Mouse (Mus musculus) CH12.LX (cell line): ENCODE measurements around the gene Bckdk. TPM values are rescaled to one million over a fixed set of nuclear protein-coding genes. Genes with fewer than 3 reads are reported as not detected.

Experiments
- DNase-seq: peaks from one replicate; pipeline ENCODE4 v3.0.0-alpha.2; 2013; ENCODE audit errors: extremely low read depth
- H3K27ac ChIP-seq: 2 replicates; pipeline ENCODE4 v1.5.1; 2012; ENCODE audit warnings: low read depth, mild to moderate bottlenecking, control low read depth, moderate library complexity; ENCODE audit not compliant: insufficient read depth
- H3K27me3 ChIP-seq: replicated peaks from 2 replicates; pipeline ENCODE3; 2012; ENCODE audit warnings: inconsistent platforms
- H3K36me3 ChIP-seq, 2 experiments: replicated peaks in 1 of 2; 2 replicates each; pipeline versions ENCODE3 to v1.6.1; 2012; ENCODE audit warnings: inconsistent platforms in 1 of 2, low read length in 1 of 2, mild to moderate bottlenecking in 1 of 2, mixed read lengths in 1 of 2, moderate library complexity in 1 of 2; ENCODE audit not compliant: control insufficient read depth in 1 of 2, insufficient read depth in 1 of 2
- H3K4me1 ChIP-seq, 2 experiments: 2 replicates each; pipeline ENCODE4 v1.6.1; 2012; ENCODE audit warnings: inconsistent platforms in 1 of 2, moderate library complexity in 1 of 2; ENCODE audit not compliant: insufficient read depth in 2 of 2, control insufficient read depth in 1 of 2
- H3K4me2 ChIP-seq: 2 replicates; pipeline ENCODE4 v1.6.1; 2012; ENCODE audit warnings: low read depth, mild to moderate bottlenecking, control low read depth; ENCODE audit not compliant: poor library complexity, insufficient read depth, severe bottlenecking
- H3K4me3 ChIP-seq, 3 experiments: fragments of 150-350 bp in 1 of 3; sonication (generic) in 1 of 3; replicated peaks in 1 of 3; 2 replicates each; pipeline versions ENCODE3 to v1.5.1; 2011 to 2012; ENCODE audit warnings: low read depth in 2 of 3, low read length in 2 of 3, mild to moderate bottlenecking in 2 of 3, moderate library complexity in 2 of 3, control low read depth in 1 of 3, improper control_type of control experiment in 1 of 3, inconsistent platforms in 1 of 3, mixed read lengths in 1 of 3; ENCODE audit not compliant: poor library complexity in 1 of 3
- H3K79me2 ChIP-seq: replicated peaks from 2 replicates; pipeline ENCODE4 v1.6.1; 2012; ENCODE audit warnings: mild to moderate bottlenecking, moderate library complexity; ENCODE audit not compliant: control insufficient read depth, poor library complexity, insufficient read depth, severe bottlenecking; ENCODE audit errors: extremely low read depth
- H3K9ac ChIP-seq: 2 replicates; pipeline ENCODE4 v1.6.1; 2012; ENCODE audit warnings: low read depth, mild to moderate bottlenecking, control low read depth, moderate library complexity; ENCODE audit not compliant: insufficient read depth
- H3K9me3 ChIP-seq: replicated peaks from 2 replicates; pipeline ENCODE3; 2012; ENCODE audit warnings: low read length, inconsistent platforms, mixed read lengths
- BHLHE40 ChIP-seq: IDR thresholded peaks from 2 replicates; pipeline ENCODE4 v1.6.1; 2011; ENCODE audit warnings: mild to moderate bottlenecking, low read depth, low read length, improper control_type of control experiment
- CHD1 ChIP-seq: IDR thresholded peaks from 2 replicates; pipeline ENCODE4 v1.6.1; 2012; ENCODE audit warnings: low read depth, low read length, improper control_type of control experiment, inconsistent platforms
- E2F4 ChIP-seq: IDR thresholded peaks from 2 replicates; pipeline ENCODE4 v1.6.1; 2011; ENCODE audit warnings: low read depth, low read length, improper control_type of control experiment; ENCODE audit not compliant: insufficient replicate concordance
- ETS1 ChIP-seq: conservative IDR thresholded peaks from 2 replicates; pipeline ENCODE4 v1.6.1; 2012; ENCODE audit warnings: low read depth, mild to moderate bottlenecking, inconsistent platforms, low read length, improper control_type of control experiment, moderate library complexity
- MAX ChIP-seq: IDR thresholded peaks from 2 replicates; pipeline ENCODE4 v1.6.1; 2011; ENCODE audit warnings: low read length, improper control_type of control experiment
- MAZ ChIP-seq: IDR thresholded peaks from 2 replicates; pipeline ENCODE4 v1.6.1; 2012; ENCODE audit warnings: low read depth, mild to moderate bottlenecking, inconsistent platforms, low read length, improper control_type of control experiment, moderate library complexity
- MEF2A ChIP-seq: IDR thresholded peaks from 2 replicates; pipeline ENCODE4 v1.6.1; 2014; ENCODE audit warnings: low read depth, mild to moderate bottlenecking, inconsistent platforms, low read length, improper control_type of control experiment, borderline replicate concordance
- MYC ChIP-seq: IDR thresholded peaks from 2 replicates; pipeline ENCODE4 v1.6.1; 2011; ENCODE audit warnings: low read depth, mild to moderate bottlenecking, improper control_type of control experiment, low read length
- POLR2A ChIP-seq: IDR thresholded peaks from 2 replicates; pipeline ENCODE4 v1.6.1; 2011; ENCODE audit warnings: low read depth, mild to moderate bottlenecking, improper control_type of control experiment, low read length
- POLR2AphosphoS2 ChIP-seq: IDR thresholded peaks from 2 replicates; pipeline ENCODE4 v1.6.1; 2011; ENCODE audit warnings: low read depth, low read length, improper control_type of control experiment
- RAD21 ChIP-seq: IDR thresholded peaks from 2 replicates; pipeline ENCODE4 v1.6.1; 2011; ENCODE audit warnings: low read depth, mild to moderate bottlenecking, low read length, improper control_type of control experiment, moderate library complexity
- RCOR1 ChIP-seq: conservative IDR thresholded peaks from 2 replicates; pipeline ENCODE4 v1.6.1; 2012; ENCODE audit warnings: low read depth, mild to moderate bottlenecking, inconsistent platforms, low read length, improper control_type of control experiment
- UBTF ChIP-seq: IDR thresholded peaks from 2 replicates; pipeline ENCODE4 v1.6.1; 2012; ENCODE audit warnings: low read depth, mild to moderate bottlenecking, inconsistent platforms, low read length, improper control_type of control experiment, moderate library complexity
- USF1 ChIP-seq: IDR thresholded peaks from 2 replicates; pipeline ENCODE4 v1.6.1; 2014; ENCODE audit warnings: low read depth, mild to moderate bottlenecking, inconsistent platforms, low read length, improper control_type of control experiment
- ZKSCAN1 ChIP-seq: IDR thresholded peaks from 2 replicates; pipeline ENCODE4 v1.6.1; 2012; ENCODE audit warnings: low read depth, inconsistent platforms, low read length, improper control_type of control experiment, borderline replicate concordance
- ZMIZ1 ChIP-seq: IDR thresholded peaks from 2 replicates; pipeline ENCODE4 v1.6.1; 2012; ENCODE audit warnings: low read depth, mild to moderate bottlenecking, inconsistent platforms, low read length, improper control_type of control experiment
- dilution Hi-C: fragments of 300-500 bp; cut with MboI; formaldehyde crosslinking; loops from 2 replicates; pipeline ENCODE4 v1.14.3; 2020; ENCODE audit warnings: low sequenced_read_pairs; ENCODE audit not compliant: extremely low pct_unique_long_range_greater_than_20kb, extremely low pct_ligation_motif_present
- in situ Hi-C: fragments of 300-500 bp; cut with MboI; formaldehyde crosslinking; loops from 3 replicates; pipeline ENCODE4 v1.14.3; 2019; ENCODE audit warnings: low sequenced_read_pairs, low pct_ligation_motif_present, low pct_unique_long_range_greater_than_20kb, mixed read lengths
- polyA plus RNA-seq: library from polyadenylated mRNA; unstranded; fragments of >175 nt; gene quantifications from 2 replicates; pipeline ENCODE4 v1.2.1, GENCODE M21; 2012; ENCODE audit warnings: low read depth; ENCODE audit not compliant: insufficient read length
- total RNA-seq, 2 experiments: library from RNA; depleted of rRNA; stranded (reverse); fragments of 300-350 nt in 1 of 2; fragments of >200 nt in 1 of 2; gene quantifications; 2 replicates each; pipeline ENCODE4 v1.2.3; 2012 to 2014

Gene Bckdk
- total and polyA plus RNA-seq, 3 experiments = 38.4 to 62.7 (median 61.8) TPM

DNA sequence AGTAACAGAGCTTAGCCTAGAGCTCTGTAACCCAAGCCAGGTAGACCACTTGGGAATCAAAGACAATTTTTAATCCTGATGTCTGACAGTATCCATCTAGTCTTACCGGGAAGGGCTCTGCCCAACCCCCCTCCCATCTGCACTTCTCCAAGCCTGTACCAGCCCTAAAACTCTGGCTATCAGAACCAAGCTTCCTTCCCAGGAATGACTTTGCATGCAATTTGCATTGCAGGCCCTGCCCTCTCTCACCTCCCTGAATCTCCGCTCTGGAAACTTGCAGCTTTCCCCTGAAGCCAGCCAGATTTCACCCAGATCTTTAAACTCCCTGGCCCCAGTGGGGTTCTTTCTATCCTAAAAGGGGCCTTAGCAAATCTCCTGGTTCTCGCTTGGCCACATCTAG is 16.1 kb upstream of the Bckdk start:
- dilution Hi-C loops = no loop called here
- in situ Hi-C loops = no loop called here
- TF ChIP-seq CHD1 (no peak), MAX (no peak), USF1 (no peak), ETS1 (no peak), UBTF (no peak), RAD21 (no peak), E2F4 (no peak), ZMIZ1 (no peak)
- DNase-seq = no peak
- Histone ChIP-seq H3K4me1 (peaks cover 3 to 47% of the 10 kb centered on the region in 2 experiments), H3K9me3 (no peaks in the 10 kb centered on the region), H3K4me2 (no peak overlapping the region), H3K27me3 (no peaks in the 10 kb centered on the region), H3K79me2 (no peaks in the 10 kb centered on the region; the same call in 1 of the 2 replicates), H3K27ac (no peak overlapping the region), H3K9ac (no peak overlapping the region), H3K36me3 (peaks cover 60 to 96% of the 10 kb centered on the region in 2 experiments), H3K4me3 (no peak overlapping the region)

- H3K9ac ChIP-seq = no peak overlapping the region
- in situ Hi-C loops = no loop called here
- dilution Hi-C loops = no loop called here
- H3K9me3 ChIP-seq = no peaks in the 10 kb centered on the region
- peaks cover under 1 to 36% of the 10 kb centered on the region in 2 experiments for H3K4me1 ChIP-seq
- no peaks in the 10 kb centered on the region for H3K79me2 ChIP-seq
- TF ChIP-seq UBTF = no peak
- no peak for TF ChIP-seq MYC
- TF ChIP-seq MEF2A = no peak
- no peak for TF ChIP-seq POLR2A
- TF ChIP-seq MAX = no peak
- TF ChIP-seq BHLHE40 = no peak
- no peak for TF ChIP-seq RCOR1
- TF ChIP-seq ZKSCAN1 = no peak
- no peaks in the 10 kb centered on the region for H3K27me3 ChIP-seq
- DNase-seq = no peak
- no peak overlapping the region for H3K4me2 ChIP-seq
- H3K36me3 ChIP-seq = peaks cover 50 to 93% of the 10 kb centered on the region in 2 experiments
- H3K27ac ChIP-seq = no peak overlapping the region
- H3K4me3 ChIP-seq = no peak overlapping the region
Measured at GRCm38 (mm10) chr7:127888821-127889220, 15.1 kb upstream of the Bckdk start.

- Histone ChIP-seq H3K4me1 (peaks cover 0 to 21% of the 10 kb centered on the region in 2 experiments; a peak in 1 of 4 replicates), H3K79me2 (no peaks in the 10 kb centered on the region), H3K9me3 (peaks cover 3% of the 10 kb centered on the region), H3K4me2 (no peak within 1 kb of the TSS), H3K27ac (no peak within 1 kb of the TSS), H3K27me3 (no peaks in the 10 kb centered on the region), H3K4me3 (no peak within 1 kb of the TSS), H3K9ac (no peak within 1 kb of the TSS), H3K36me3 (peaks cover 37 to 85% of the 10 kb centered on the region in 2 experiments)
- no peak for TF ChIP-seq MAZ
- TF ChIP-seq POLR2AphosphoS2 = peak; percentile 17; the same call in 1 of the 2 replicates
- DNase-seq = no peak
- in situ Hi-C loops (no loop called here), dilution Hi-C loops (no loop called here)
Measured at GRCm38 (mm10) chr7:127890798-127891197, 13.1 kb upstream of the Bckdk start, which contains the start of gene Prss53. Gene Prss53, minus strand, starts transcription at chr7:127890970.
